Mouse (Mus musculus): ENCODE data around the gene Zbtb11. TPM values are rescaled to one million over a fixed set of nuclear protein-coding genes. Genes with fewer than 3 reads are reported as not detected.

Zbtb11 gene
- polyA plus RNA-seq (2012; fragmentation: generic; extraction: Trizol): 1 to 10 TPM in 1 of 2 experiments, under 1 TPM in 1; 0.16 to 1.6 TPM

GRCm38 (mm10) chr16:55973431-55974255, at the start of gene Zbtb11:
Zbtb11 (plus strand) TSS chr16:55973883.

GRCm38 (mm10) chr16:55934453-55935037, 39.1 kb upstream of the Zbtb11 start, which contains the start of gene Cep97:
Cep97 (minus strand) TSS chr16:55934855.

GRCm38 (mm10) chr16:55966212-55966871, 7.3 kb upstream of the Zbtb11 start, which contains the start of gene Rpl24:
Rpl24 (plus strand) TSS chr16:55966275.

GRCm38 (mm10) chr16:56029661-56030082, 56.0 kb downstream of the Zbtb11 start, which contains the start of gene Pcnp:
Pcnp (minus strand) TSS chr16:56029739.

GRCm38 (mm10) chr16:56037138-56038010, 63.7 kb downstream of the Zbtb11 start, which contains the start of gene Trmt10c:
Trmt10c (minus strand) TSS chr16:56037819.

GRCm38 (mm10) chr16:56048038-56048437, 74.4 kb downstream of the Zbtb11 start, which contains the start of gene Senp7:
Senp7 (plus strand) TSS chr16:56048338.

Other genes with a start within 250 kb of the Zbtb11 start
- gene Nfkbiz, start 135.0 kb upstream of the Zbtb11 start, polyA plus RNA-seq (2012; fragmentation: generic; extraction: Trizol): 1 to 10 TPM in 1 of 2 experiments, under 1 TPM in 1; 0.19 to 1.7 TPM
- under 1 TPM; 0.15 to 0.80 TPM for gene Nxpe3, start 78.6 kb upstream of the Zbtb11 start, polyA plus RNA-seq (2012; fragmentation: generic; extraction: Trizol)
- gene Cep97, start 39.0 kb upstream of the Zbtb11 start, polyA plus RNA-seq (2012; fragmentation: generic; extraction: Trizol): 1 to 10 TPM in 1 of 2 experiments, under 1 TPM in 1; 0.91 to 2.3 TPM
- 1,000 to 10,000 TPM; 1,867 to 3,636 TPM for gene Rpl24, start 7.6 kb upstream of the Zbtb11 start, polyA plus RNA-seq (2012; fragmentation: generic; extraction: Trizol)
- 10 to 100 TPM in 1 of 2 experiments, 1 to 10 TPM in 1; 6.5 to 29.1 TPM for gene Pcnp, start 55.9 kb downstream of the Zbtb11 start, polyA plus RNA-seq (2012; fragmentation: generic; extraction: Trizol)
- gene Trmt10c, start 63.9 kb downstream of the Zbtb11 start, polyA plus RNA-seq (2012; fragmentation: generic; extraction: Trizol): 1 to 10 TPM in 1 of 2 experiments, under 1 TPM in 1; 0.23 to 1.9 TPM
- gene Senp7, start 74.5 kb downstream of the Zbtb11 start, polyA plus RNA-seq (2012; fragmentation: generic; extraction: Trizol): 1 to 10 TPM in 1 of 2 experiments, under 1 TPM in 1; 0.15 to 2.5 TPM
- gene Impg2, start 230.4 kb downstream of the Zbtb11 start, polyA plus RNA-seq (2012; fragmentation: generic; extraction: Trizol): under 1 TPM in 1 of 2 experiments, not detected in 1; 0.05 TPM